Mouse (Mus musculus): ENCODE measurements around the gene Gtf2ird1.

The Gtf2ird1 gene

GRCm38 (mm10) chr5:134445208-134445831 is 11.2 kb downstream of the Gtf2ird1 start:
- DNase-seq (ENCODE audit: low spot score in 2 of 2): no peak

GRCm38 (mm10) chr5:134444473-134444872 is 12.0 kb downstream of the Gtf2ird1 start:
- DNase-seq (ENCODE audit: low spot score in 2 of 2): no peak

- DNase-seq (ENCODE audit: low spot score in 2 of 2): no peak
These were observed 14.4 kb downstream of the Gtf2ird1 start for GRCm38 (mm10) chr5:134442066-134442465.

GRCm38 (mm10) chr5:134441105-134441504 is 15.4 kb downstream of the Gtf2ird1 start:
- DNase-seq (ENCODE audit: low spot score in 2 of 2): no peak

- no peak for DNase-seq (ENCODE audit: low spot score in 2 of 2)
These were observed 16.4 kb downstream of the Gtf2ird1 start for GRCm38 (mm10) chr5:134440098-134440497.

- DNase-seq (ENCODE audit: low spot score in 2 of 2): no peak
These were observed 17.0 kb downstream of the Gtf2ird1 start for GRCm38 (mm10) chr5:134439481-134439880.

GRCm38 (mm10) chr5:134438676-134439425 is 17.7 kb downstream of the Gtf2ird1 start:
- no peak for DNase-seq (ENCODE audit: low spot score in 2 of 2)

GRCm38 (mm10) chr5:134437459-134437827 is 19.1 kb downstream of the Gtf2ird1 start:
- peak in 1 of 2 experiments; percentile 41 for DNase-seq (ENCODE audit: low spot score in 2 of 2)

GRCm38 (mm10) chr5:134436782-134437458 is 19.6 kb downstream of the Gtf2ird1 start:
- no peak for DNase-seq (ENCODE audit: low spot score in 2 of 2)

- DNase-seq (ENCODE audit: low spot score in 2 of 2): peak; percentile 40 to 64
These were observed 20.6 kb downstream of the Gtf2ird1 start for GRCm38 (mm10) chr5:134435836-134436331.

- no peak for DNase-seq (ENCODE audit: low spot score in 2 of 2)
These were observed 23.4 kb downstream of the Gtf2ird1 start for GRCm38 (mm10) chr5:134433137-134433536.

- no peak for DNase-seq (ENCODE audit: low spot score in 2 of 2)
These were observed 26.4 kb downstream of the Gtf2ird1 start for GRCm38 (mm10) chr5:134430087-134430486.

GRCm38 (mm10) chr5:134427664-134428063 is 28.9 kb downstream of the Gtf2ird1 start:
- no peak for DNase-seq (ENCODE audit: low spot score in 2 of 2)

GRCm38 (mm10) chr5:134425601-134426000 is 30.9 kb downstream of the Gtf2ird1 start:
- no peak for DNase-seq (ENCODE audit: low spot score in 2 of 2)

GRCm38 (mm10) chr5:134423930-134424329 is 32.6 kb downstream of the Gtf2ird1 start:
- peak in 1 of 2 experiments; percentile 70 for DNase-seq (ENCODE audit: low spot score in 2 of 2)

GRCm38 (mm10) chr5:134423372-134423771 is 33.1 kb downstream of the Gtf2ird1 start:
- DNase-seq (ENCODE audit: low spot score in 2 of 2): no peak

GRCm38 (mm10) chr5:134422265-134422925 is 34.1 kb downstream of the Gtf2ird1 start:
- no peak for DNase-seq (ENCODE audit: low spot score in 2 of 2)

GRCm38 (mm10) chr5:134421061-134421460 is 35.5 kb downstream of the Gtf2ird1 start:
- peak in 1 of 2 experiments; percentile 46 for DNase-seq (ENCODE audit: low spot score in 2 of 2)

- DNase-seq (ENCODE audit: low spot score in 2 of 2): no peak
These were observed 36.8 kb downstream of the Gtf2ird1 start for GRCm38 (mm10) chr5:134419700-134420099.

GRCm38 (mm10) chr5:134418315-134419074 is 38.0 kb downstream of the Gtf2ird1 start:
- no peak for DNase-seq (ENCODE audit: low spot score in 2 of 2)

GRCm38 (mm10) chr5:134412341-134412740 is 44.2 kb downstream of the Gtf2ird1 start:
- DNase-seq (ENCODE audit: low spot score in 2 of 2): no peak
